Mouse (Mus musculus) kidney, adult 2 months (tissue): Measurements from ENCODE around the gene 9430015G10Rik. TPM values are rescaled to one million over a fixed set of nuclear protein-coding genes. Genes with fewer than 3 reads are reported as not detected.

ENCODE experiments used
- DNase-seq: peaks from one replicate; pipeline ENCODE4 v3.0.0; 2021
- H3K27ac ChIP-seq: fragments of 200-500 bp; 2 replicates; pipeline ENCODE4 v1.5.1; 2012; ENCODE audit warnings: low read depth, low read length, control low read depth, inconsistent platforms; ENCODE audit not compliant: insufficient read depth
- H3K27me3 ChIP-seq: fragments of 200-500 bp; replicated peaks from 2 replicates; pipeline ENCODE4 v1.6.1; 2012; ENCODE audit warnings: mild to moderate bottlenecking, moderate library complexity, low read length, inconsistent platforms; ENCODE audit not compliant: control insufficient read depth, insufficient read depth
- H3K36me3 ChIP-seq: fragments of 200-500 bp; 2 replicates; pipeline ENCODE4 v1.6.1; 2012; ENCODE audit warnings: mild to moderate bottlenecking, moderate library complexity, low read length, inconsistent platforms; ENCODE audit not compliant: control insufficient read depth, insufficient read depth
- H3K4me1 ChIP-seq: fragments of 200-500 bp; 2 replicates; pipeline ENCODE4 v1.6.1; 2011; ENCODE audit warnings: low read length; ENCODE audit not compliant: control insufficient read depth, insufficient read depth
- H3K4me3 ChIP-seq: fragments of 200-500 bp; 2 replicates; pipeline ENCODE4 v1.5.1; 2011; ENCODE audit warnings: mild to moderate bottlenecking, low read depth, low read length, control low read depth; ENCODE audit not compliant: insufficient read depth
- CTCF ChIP-seq: fragments of 200-500 bp; conservative IDR thresholded peaks from 2 replicates; pipeline ENCODE4 v1.5.1; 2011; ENCODE audit warnings: low read depth, mild to moderate bottlenecking, control low read depth, low read length, moderate library complexity, mixed read lengths; ENCODE audit not compliant: insufficient read depth, insufficient read length
- POLR2A ChIP-seq: fragments of 200-500 bp; IDR thresholded peaks from one replicate; pipeline ENCODE4 v1.6.1; 2011; ENCODE audit warnings: low read depth, low read length, control low read depth
- WGBS: fragments of 180-500 bp; shearing (Covaris S2); methylation state at CpG from one replicate; pipeline ENCODE4 v1.1.7; 2018; 5-methylcytosine and 5-hydroxymethylcytosine counted together
- polyA plus RNA-seq: library from polyadenylated mRNA; depleted of rRNA; stranded (reverse); fragments of >200 nt; gene quantifications from 2 replicates; pipeline ENCODE4 v1.2.3, GENCODE M21; 2012

9430015G10Rik gene
- polyA plus RNA-seq, 1 experiment: 8.7 TPM

DNA sequence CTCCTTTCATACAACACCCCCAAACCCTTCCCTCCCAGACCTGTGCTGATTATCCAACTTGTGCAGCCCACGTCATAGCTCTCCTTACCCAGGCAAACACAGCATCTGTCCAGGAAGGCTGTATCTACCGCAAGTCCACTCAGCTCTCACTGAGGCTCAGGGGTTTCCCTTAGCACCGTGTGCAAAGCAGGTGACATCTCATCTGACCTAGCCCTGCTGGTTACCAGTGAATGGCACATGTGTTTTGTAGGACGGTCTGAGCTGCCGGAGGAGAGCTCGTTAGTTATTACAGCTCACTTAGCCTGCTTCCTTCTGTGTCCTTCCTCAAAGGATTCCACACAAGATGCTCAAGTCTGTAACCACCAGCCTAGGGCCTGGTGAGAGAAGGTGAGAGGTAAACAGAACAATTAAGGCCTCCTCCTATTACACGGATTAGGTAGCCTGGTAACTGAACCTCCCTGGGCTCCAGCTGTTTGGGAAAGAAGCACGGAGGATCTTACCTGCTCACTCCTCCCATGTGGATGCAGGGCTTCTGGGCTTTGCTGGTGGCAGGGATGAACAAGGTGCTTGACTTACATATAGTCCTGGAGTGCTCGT is 11.9 kb upstream of the 9430015G10Rik start:
- peaks cover 9% of the 10 kb centered on the region; the same call in 1 of the 2 replicates for H3K4me1 ChIP-seq
- H3K27me3 ChIP-seq: no peaks in the 10 kb centered on the region
- 70% methylated on average over 9 of the region's 9 CpGs for WGBS
- no peak overlapping the region for H3K4me3 ChIP-seq
- TF ChIP-seq POLR2A (no peak), CTCF (no peak)
- H3K36me3 ChIP-seq: no peaks in the 10 kb centered on the region
- H3K27ac ChIP-seq: no peak overlapping the region
- DNase-seq: no peak

DNA sequence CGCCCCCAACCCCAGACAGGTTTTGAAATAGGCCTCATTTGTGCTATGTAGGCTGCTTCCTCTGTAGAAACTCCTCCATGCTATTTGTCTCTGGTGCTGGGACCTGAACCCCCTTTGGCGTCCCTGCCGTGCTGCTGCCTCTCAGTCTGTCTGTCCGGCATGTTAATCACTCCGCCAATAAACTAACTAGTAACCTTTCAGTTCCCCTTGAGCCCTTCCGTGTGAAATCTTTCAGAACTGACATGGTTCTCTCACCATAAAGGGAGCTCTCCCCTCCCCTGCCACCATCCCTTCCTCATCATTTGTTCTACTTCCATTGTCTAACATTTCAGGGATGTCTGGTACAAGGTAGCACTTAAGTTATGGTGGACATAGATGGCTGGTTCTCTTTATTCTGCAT is 10.4 kb upstream of the 9430015G10Rik start:
- TF ChIP-seq POLR2A (no peak), CTCF (no peak)
- H3K36me3 ChIP-seq: no peaks in the 10 kb centered on the region
- no peak overlapping the region for H3K4me3 ChIP-seq
- no peak for DNase-seq
- no peak overlapping the region for H3K27ac ChIP-seq
- peaks cover 6% of the 10 kb centered on the region; the same call in 1 of the 2 replicates for H3K4me1 ChIP-seq
- no peaks in the 10 kb centered on the region for H3K27me3 ChIP-seq
- 73% methylated on average over 6 of the region's 6 CpGs for WGBS

DNA sequence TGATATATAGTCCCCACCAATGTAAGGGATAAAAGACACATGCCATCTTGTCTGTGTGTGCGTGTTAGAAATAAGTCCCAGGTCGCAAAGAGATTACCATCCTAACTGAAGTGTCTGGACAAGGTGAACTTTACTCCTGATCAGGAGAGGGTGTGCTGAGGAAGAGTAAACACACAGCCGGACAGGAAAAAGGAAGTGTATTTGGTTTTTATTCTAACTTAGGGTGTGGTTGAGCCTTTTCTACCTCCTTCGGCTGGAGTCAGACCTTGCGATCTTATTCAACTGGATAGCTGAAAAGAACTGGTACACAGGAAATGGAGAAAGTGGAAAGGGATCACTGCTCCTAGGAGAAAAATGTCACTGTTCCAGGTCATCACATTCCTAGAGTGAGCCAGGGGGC is 9.3 kb upstream of the 9430015G10Rik start:
- 70% methylated on average over 5 of the region's 5 CpGs for WGBS
- Histone ChIP-seq H3K36me3 (no peaks in the 10 kb centered on the region), H3K27me3 (no peaks in the 10 kb centered on the region), H3K4me3 (no peak overlapping the region), H3K27ac (no peak overlapping the region), H3K4me1 (peaks cover 6% of the 10 kb centered on the region; the same call in 1 of the 2 replicates)
- DNase-seq: no peak
- TF ChIP-seq CTCF (no peak), POLR2A (no peak)

DNA sequence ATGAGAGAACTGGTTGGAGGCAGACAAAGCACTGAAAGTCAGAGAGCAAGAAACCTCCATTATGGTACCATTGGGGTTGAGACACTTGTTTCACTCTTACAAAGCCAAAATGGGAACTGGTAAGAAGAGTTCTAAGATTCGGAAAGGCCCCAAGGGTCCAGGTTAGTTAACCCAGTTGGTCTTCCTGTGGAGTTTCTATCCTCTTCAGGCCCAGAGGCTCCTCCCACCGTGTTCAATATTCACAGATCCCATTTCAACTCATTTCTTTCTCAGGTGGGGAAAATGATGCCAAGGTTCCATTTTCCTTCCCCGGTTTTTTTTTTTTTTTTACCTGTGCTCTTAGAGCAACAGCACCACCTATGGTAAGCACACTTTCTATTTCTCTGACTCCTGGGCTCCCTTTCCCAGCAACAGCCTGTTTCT is 8.3 kb upstream of the 9430015G10Rik start:
- peak; percentile 50 for DNase-seq
- Histone ChIP-seq H3K4me1 (peaks cover 6% of the 10 kb centered on the region; the same call in 1 of the 2 replicates), H3K4me3 (no peak overlapping the region), H3K27ac (no peak overlapping the region), H3K36me3 (no peaks in the 10 kb centered on the region), H3K27me3 (no peaks in the 10 kb centered on the region)
- TF ChIP-seq POLR2A: no peak
- TF ChIP-seq CTCF: peak; percentile 33; the same call in 1 of the 2 replicates
- 35% methylated on average over 3 of the region's 3 CpGs for WGBS

DNA sequence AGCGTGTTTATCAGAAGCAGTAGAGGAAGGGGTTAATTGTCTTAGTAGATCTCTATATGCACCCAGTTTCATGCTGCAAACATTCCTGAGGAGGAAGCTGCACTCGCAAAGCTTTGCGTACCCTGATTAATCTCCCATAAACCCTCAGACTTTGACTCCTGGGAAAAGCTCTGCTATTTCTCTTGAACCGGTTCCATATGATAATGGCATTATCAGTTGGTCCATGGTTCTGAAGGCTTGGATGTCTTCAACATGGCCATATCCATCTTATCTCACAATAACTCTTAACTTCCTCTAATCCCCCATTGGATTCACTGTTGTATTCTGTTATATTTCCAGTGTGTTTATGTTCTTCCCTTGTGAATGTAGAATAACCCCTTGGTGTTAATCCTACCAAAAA is 6.4 kb upstream of the 9430015G10Rik start:
- 79% methylated on average over 4 of the region's 4 CpGs for WGBS
- TF ChIP-seq POLR2A (no peak), CTCF (no peak)
- H3K27ac ChIP-seq: no peak overlapping the region

DNA sequence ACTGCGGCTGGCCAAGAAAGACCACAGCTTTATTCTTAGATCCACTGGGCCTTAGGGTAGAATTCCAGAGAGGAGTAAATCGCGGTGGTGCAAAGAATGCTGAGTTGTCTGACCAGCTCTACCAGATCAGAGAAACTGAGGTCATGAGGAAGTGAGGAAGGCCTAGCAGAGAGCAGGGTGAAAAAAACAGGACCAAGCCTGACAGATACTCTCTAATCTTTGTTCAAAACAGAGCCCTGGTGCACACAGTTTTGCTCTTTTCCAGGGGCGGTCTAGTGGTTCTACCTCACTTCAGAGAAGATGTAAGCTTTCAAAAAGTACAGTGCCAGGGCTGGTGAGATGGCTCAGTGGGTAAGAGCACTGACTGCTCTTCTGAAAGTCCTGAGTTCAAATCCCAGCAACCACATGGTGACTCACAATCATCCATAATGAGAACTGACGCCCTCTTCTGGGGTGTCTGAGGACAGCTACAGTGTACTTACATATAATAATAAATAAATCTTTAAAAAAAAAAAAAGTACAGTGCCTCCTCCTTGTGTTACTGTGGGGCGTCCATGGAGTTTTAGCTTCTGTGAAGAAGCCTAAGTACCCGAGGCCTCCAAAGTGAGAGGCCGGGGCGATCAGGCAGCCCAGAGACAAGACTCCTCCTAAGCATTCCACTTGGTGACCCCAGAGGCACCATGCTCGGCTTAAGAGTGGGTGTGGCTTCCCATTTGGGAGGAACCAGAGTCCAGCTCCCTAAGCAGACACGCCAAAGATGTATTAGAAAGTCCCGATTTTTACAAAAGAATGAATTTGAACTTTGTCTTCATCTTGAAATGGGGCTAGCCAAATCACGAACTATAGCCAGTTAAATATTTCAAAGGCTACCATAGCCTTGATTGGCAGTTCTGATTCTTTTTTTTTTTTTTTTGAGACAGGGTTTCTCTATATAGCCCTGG is 906 bp upstream of the 9430015G10Rik start:
- Histone ChIP-seq H3K4me1 (no peaks in the 10 kb centered on the region), H3K27me3 (no peaks in the 10 kb centered on the region), H3K4me3 (peak overlapping the region; percentile 57), H3K36me3 (no peaks in the 10 kb centered on the region), H3K27ac (peak overlapping the region; percentile 63)
- WGBS: 18% methylated on average over 13 of the region's 13 CpGs
- peak; percentile 77 for DNase-seq
- TF ChIP-seq POLR2A: no peak

More for the DNA sequence above, 6.4 kb upstream of the 9430015G10Rik start:
- Histone ChIP-seq H3K36me3 (no peaks in the 10 kb centered on the region), H3K4me3 (no peak overlapping the region), H3K27me3 (no peaks in the 10 kb centered on the region), H3K4me1 (0 out of 2 replicates have a peak, but pooled peaks cover 6% of the 10 kb centered on the region)
- no peak for DNase-seq

DNA sequence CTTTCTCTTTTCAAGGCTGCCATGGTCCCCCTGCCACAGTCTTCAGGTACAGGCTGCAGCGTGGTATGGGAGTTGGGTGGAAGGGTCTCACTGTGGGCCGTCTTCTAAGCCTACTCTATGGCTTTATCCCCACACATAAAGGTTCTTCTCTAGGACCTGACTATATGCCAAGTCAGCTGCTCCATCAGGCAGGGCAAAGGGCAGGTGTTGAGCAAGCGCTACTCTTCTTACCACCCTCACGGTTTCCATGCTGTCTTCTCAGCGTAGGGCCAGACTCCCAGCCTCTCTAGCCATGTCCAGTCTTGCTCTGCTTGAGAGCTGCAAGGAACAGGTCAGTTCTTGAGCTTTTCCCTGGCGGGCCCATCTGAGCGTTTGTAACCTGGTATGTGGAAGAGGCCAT is 14.3 kb downstream of the 9430015G10Rik start:
- TF ChIP-seq CTCF (no peak), POLR2A (no peak)
- H3K27ac ChIP-seq: no peak overlapping the region
- H3K4me1 ChIP-seq: no peaks in the 10 kb centered on the region
- H3K36me3 ChIP-seq: no peaks in the 10 kb centered on the region; the same call in 1 of the 2 replicates
- WGBS: 79% methylated on average over 7 of the region's 7 CpGs
- peak; percentile 52 for DNase-seq
- H3K27me3 ChIP-seq: no peaks in the 10 kb centered on the region
- no peak overlapping the region for H3K4me3 ChIP-seq
